Mouse (Mus musculus) midbrain, postnatal 0 days (tissue): ENCODE measurements at regions not wholly inside any gene's neighbourhood (a gene's known extent, or its start where the extent isn't known, plus 50 kb on each side); places are given as distances from the start of the nearest gene placed in this dataset.

Source experiments
- ATAC-seq: fragments of 200-750 bp; cut with Nextera tagmentation; 2 replicates; pipeline ENCODE4 v1.8.0; 2017; ENCODE audit warnings: moderate number of reproducible peaks, mild to moderate bottlenecking, moderate TSS enrichment, moderate library complexity; ENCODE audit not compliant: low FRiP score
- DNase-seq: peaks from one replicate; pipeline ENCODE4 v3.0.0-alpha.2; 2015; ENCODE audit warnings: low spot score
- H3K27ac ChIP-seq: fragments of 300-500 bp; sonication (generic); 2 replicates; pipeline ENCODE4 v1.5.1; 2014; ENCODE audit warnings: low read depth, mild to moderate bottlenecking, low read length, mixed read lengths
- H3K27me3 ChIP-seq: fragments of 300-500 bp; sonication (generic); 2 replicates; pipeline ENCODE4 v1.6.1; 2014; ENCODE audit warnings: low read length, control low read depth, mixed read lengths; ENCODE audit not compliant: insufficient read depth
- H3K36me3 ChIP-seq: fragments of 300-500 bp; sonication (generic); 2 replicates; pipeline ENCODE4 v1.6.1; 2014; ENCODE audit warnings: low read length, control low read depth, mixed read lengths; ENCODE audit not compliant: insufficient read depth
- H3K4me1 ChIP-seq: fragments of 300-500 bp; sonication (generic); 2 replicates; pipeline ENCODE4 v1.6.1; 2014; ENCODE audit warnings: mild to moderate bottlenecking, control low read depth, antibody characterized with exemption, low read length, mixed read lengths; ENCODE audit not compliant: insufficient read depth
- H3K4me2 ChIP-seq: fragments of 300-500 bp; sonication (generic); 2 replicates; pipeline ENCODE4 v1.6.1; 2014; ENCODE audit warnings: low read depth, mild to moderate bottlenecking, low read length, mixed read lengths; ENCODE audit not compliant: poor library complexity, severe bottlenecking
- H3K4me3 ChIP-seq: fragments of 300-500 bp; sonication (generic); 2 replicates; pipeline ENCODE4 v1.5.1; 2014; ENCODE audit warnings: low read depth, mild to moderate bottlenecking, low read length, moderate library complexity
- H3K9ac ChIP-seq: fragments of 300-500 bp; sonication (generic); replicated peaks from 2 replicates; pipeline ENCODE4 v1.6.1; 2014; ENCODE audit warnings: mild to moderate bottlenecking, low read length, moderate library complexity, mixed read lengths; ENCODE audit not compliant: poor library complexity, severe bottlenecking
- H3K9me3 ChIP-seq: fragments of 300-500 bp; sonication (generic); 2 replicates; pipeline ENCODE4 v1.6.1; 2016; ENCODE audit warnings: low read length, control low read depth
- CTCF ChIP-seq: IDR thresholded peaks from 2 replicates; pipeline ENCODE4 v1.5.1; 2016; ENCODE audit warnings: antibody characterized with exemption, mild to moderate bottlenecking
- WGBS: fragments of 180-500 bp; shearing (Covaris S2); extraction: QIAGEN DNeasy Blood & Tissue Kit; methylation state at CpG from one replicate; pipeline ENCODE4 v1.1.7; 2014; 5-methylcytosine and 5-hydroxymethylcytosine counted together

- Histone ChIP-seq H3K4me3 (no peak overlapping the region), H3K36me3 (no peaks in the 10 kb centered on the region), H3K27ac (no peak overlapping the region), H3K27me3 (no peaks in the 10 kb centered on the region; the same call in 1 of the 2 replicates), H3K4me1 (no peaks in the 10 kb centered on the region), H3K9me3 (no peaks in the 10 kb centered on the region), H3K4me2 (no peak overlapping the region), H3K9ac (no peak overlapping the region)
- no peak for ATAC-seq
- no peak for DNase-seq
- no peak for TF ChIP-seq CTCF
- WGBS, result 70% methylated on average over 14 of the region's 14 CpGs
Observed at GRCm38 (mm10) chr16:50508673-50509528, 76.7 kb upstream of the Bbx start.

- Histone ChIP-seq H3K27me3 (no peaks in the 10 kb centered on the region), H3K9ac (no peak overlapping the region), H3K36me3 (no peaks in the 10 kb centered on the region), H3K4me3 (no peak overlapping the region), H3K9me3 (no peaks in the 10 kb centered on the region), H3K4me2 (no peak overlapping the region), H3K27ac (no peak overlapping the region), H3K4me1 (no peaks in the 10 kb centered on the region)
- ATAC-seq (no peak), DNase-seq (no peak)
- 62% methylated on average over 3 of the region's 3 CpGs for WGBS
- TF ChIP-seq CTCF, result no peak
Observed at GRCm38 (mm10) chr16:50504619-50505018, 72.4 kb upstream of the Bbx start.

- Histone ChIP-seq H3K27ac (no peak overlapping the region), H3K27me3 (no peaks in the 10 kb centered on the region), H3K9ac (no peak overlapping the region), H3K9me3 (no peaks in the 10 kb centered on the region), H3K4me1 (no peaks in the 10 kb centered on the region), H3K4me3 (no peak overlapping the region), H3K36me3 (no peaks in the 10 kb centered on the region), H3K4me2 (no peak overlapping the region)
- 80% methylated on average over 7 of the region's 7 CpGs for WGBS
- no peak for TF ChIP-seq CTCF
- ATAC-seq, result no peak
- DNase-seq, result no peak
Observed at GRCm38 (mm10) chr16:50498909-50499308, 66.7 kb upstream of the Bbx start.

GRCm38 (mm10) chr16:50493662-50494061, 61.5 kb upstream of the Bbx start:
- no peak overlapping the region for H3K4me2 ChIP-seq
- WGBS, result 98% methylated on average over 2 of the region's 2 CpGs
- H3K27ac ChIP-seq, result no peak overlapping the region
- H3K9me3 ChIP-seq, result no peaks in the 10 kb centered on the region
- H3K9ac ChIP-seq, result no peak overlapping the region
- H3K27me3 ChIP-seq, result no peaks in the 10 kb centered on the region
- no peak overlapping the region for H3K4me3 ChIP-seq
- TF ChIP-seq CTCF, result no peak
- ATAC-seq (no peak), DNase-seq (no peak)
- no peaks in the 10 kb centered on the region for H3K36me3 ChIP-seq
- no peaks in the 10 kb centered on the region for H3K4me1 ChIP-seq

- no peaks in the 10 kb centered on the region for H3K4me1 ChIP-seq
- no peak overlapping the region for H3K9ac ChIP-seq
- no peak for TF ChIP-seq CTCF
- no peaks in the 10 kb centered on the region for H3K36me3 ChIP-seq
- H3K27ac ChIP-seq, result no peak overlapping the region
- H3K4me2 ChIP-seq, result no peak overlapping the region
- no peaks in the 10 kb centered on the region for H3K9me3 ChIP-seq
- DNase-seq (no peak), ATAC-seq (no peak)
- H3K4me3 ChIP-seq, result no peak overlapping the region
- WGBS, result 90% methylated on average over 6 of the region's 6 CpGs
- H3K27me3 ChIP-seq, result no peaks in the 10 kb centered on the region
Observed at GRCm38 (mm10) chr16:50489244-50489643, 57.1 kb upstream of the Bbx start.

- Histone ChIP-seq H3K9me3 (no peaks in the 10 kb centered on the region), H3K4me3 (no peak overlapping the region), H3K4me1 (no peaks in the 10 kb centered on the region), H3K36me3 (no peaks in the 10 kb centered on the region), H3K4me2 (no peak overlapping the region), H3K27me3 (no peaks in the 10 kb centered on the region), H3K27ac (no peak overlapping the region), H3K9ac (no peak overlapping the region)
- no peak for ATAC-seq
- DNase-seq, result no peak
- 36% methylated on average over 9 of the region's 9 CpGs for WGBS
- no peak for TF ChIP-seq CTCF
Observed at GRCm38 (mm10) chr16:50482360-50482786, 50.2 kb upstream of the Bbx start.
